Mouse (Mus musculus) CH12F3 (cell line): ENCODE results near the gene Hemgn.

Experiments
- in situ Hi-C: fragments of 300-500 bp; cut with MboI; formaldehyde crosslinking; loops from 2 replicates; pipeline ENCODE4 v1.14.3; 2020; ENCODE audit warnings: low sequenced_read_pairs

Gene Hemgn

DNA sequence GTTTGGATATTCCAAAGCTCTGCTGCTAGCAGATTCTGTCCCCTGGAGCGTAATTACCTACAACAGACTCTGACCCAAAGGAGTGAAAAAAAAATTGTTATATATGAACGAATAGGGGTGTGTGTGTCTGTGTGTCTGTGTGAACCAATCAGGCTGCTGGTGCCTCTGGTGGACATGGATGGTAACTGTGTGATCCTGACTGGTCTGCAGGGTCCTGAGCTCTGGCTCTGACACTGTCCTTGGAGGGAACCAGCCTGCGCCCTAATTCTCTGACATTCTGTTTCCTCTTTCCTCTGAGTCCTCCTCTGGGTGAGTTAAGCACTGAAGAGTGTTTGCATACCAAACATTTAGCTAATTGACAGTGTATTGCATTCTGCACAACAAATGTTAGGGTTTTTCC is 4.2 kb upstream of the Hemgn start:
- in situ Hi-C loops: no loop called here

GRCm38 (mm10) chr4:46412113-46412512 is 1.2 kb downstream of the Hemgn start:
- in situ Hi-C loops: no loop called here

- in situ Hi-C loops: no loop called here
These were observed 1.8 kb downstream of the Hemgn start for GRCm38 (mm10) chr4:46411489-46411888.

GRCm38 (mm10) chr4:46410677-46411076 is 2.6 kb downstream of the Hemgn start:
- in situ Hi-C loops: no loop called here

- in situ Hi-C loops: no loop called here
These were observed 6.2 kb downstream of the Hemgn start for GRCm38 (mm10) chr4:46406966-46407703.

- in situ Hi-C loops: loop anchor here (5.0 kb wide), 1 partner anchor 33 kb away; no protein-coding TSS in a partner anchor
These were observed 9.1 kb downstream of the Hemgn start for GRCm38 (mm10) chr4:46404042-46404795.

- in situ Hi-C loops: no loop called here
These were observed 14.5 kb downstream of the Hemgn start for GRCm38 (mm10) chr4:46398839-46399238.

DNA sequence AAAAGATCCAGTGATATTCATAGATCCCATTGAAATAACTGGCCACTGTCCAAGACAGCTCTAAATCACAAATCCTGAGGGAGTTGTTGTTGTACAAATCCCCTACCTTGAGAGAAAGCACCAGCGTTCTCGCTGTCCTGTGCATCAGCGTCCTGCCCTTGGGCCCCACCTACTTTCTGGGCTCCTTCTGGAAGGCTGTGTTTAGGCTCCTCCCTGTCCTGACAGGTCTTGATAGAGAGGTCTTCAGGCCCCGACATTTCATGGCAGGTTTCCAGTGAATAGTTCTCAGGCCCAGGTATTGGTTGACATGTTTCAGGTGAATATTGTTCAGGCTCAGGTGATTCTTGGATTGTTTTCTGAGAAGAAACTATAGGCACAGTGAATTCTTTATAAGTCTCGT is 17.6 kb downstream of the Hemgn start:
- in situ Hi-C loops: no loop called here

- in situ Hi-C loops: no loop called here
These were observed 18.9 kb downstream of the Hemgn start for GRCm38 (mm10) chr4:46394388-46394787.

GRCm38 (mm10) chr4:46390390-46390970 is 22.8 kb downstream of the Hemgn start:
- in situ Hi-C loops: no loop called here

DNA sequence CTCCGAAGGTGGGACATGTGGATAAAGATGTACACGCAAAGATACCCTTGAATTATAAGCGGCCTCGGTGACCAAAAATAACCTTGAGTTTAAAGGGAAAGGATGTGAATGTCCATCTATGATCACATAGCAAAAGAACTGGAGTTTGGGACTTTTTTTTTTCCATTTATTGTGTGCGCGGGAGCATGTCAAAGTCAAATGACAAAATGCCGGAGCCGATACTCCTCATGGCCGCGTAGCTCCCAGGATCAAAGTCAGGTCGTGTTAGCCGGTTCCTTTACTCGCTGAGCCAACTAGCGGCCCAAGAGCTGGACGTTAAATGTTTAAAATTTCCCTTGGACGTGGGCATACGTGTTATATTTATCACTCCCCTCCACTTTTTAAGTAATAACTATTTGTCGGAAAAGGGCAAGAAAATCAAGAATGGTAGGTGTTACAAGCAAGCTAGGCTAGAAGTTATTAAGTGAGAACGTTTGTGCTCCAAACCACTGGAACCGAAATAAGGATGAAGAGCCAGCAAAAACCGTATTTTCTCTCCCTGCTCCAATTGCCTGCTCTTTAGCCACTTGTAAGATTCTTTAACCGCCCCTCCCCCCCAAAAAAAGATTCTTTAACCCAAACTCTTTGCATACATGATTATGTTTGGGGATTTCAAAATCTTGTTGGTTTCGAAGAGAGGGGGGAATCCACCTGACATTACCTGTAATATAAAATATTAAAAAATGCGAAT is 23.5 kb downstream of the Hemgn start:
- in situ Hi-C loops: no loop called here

DNA sequence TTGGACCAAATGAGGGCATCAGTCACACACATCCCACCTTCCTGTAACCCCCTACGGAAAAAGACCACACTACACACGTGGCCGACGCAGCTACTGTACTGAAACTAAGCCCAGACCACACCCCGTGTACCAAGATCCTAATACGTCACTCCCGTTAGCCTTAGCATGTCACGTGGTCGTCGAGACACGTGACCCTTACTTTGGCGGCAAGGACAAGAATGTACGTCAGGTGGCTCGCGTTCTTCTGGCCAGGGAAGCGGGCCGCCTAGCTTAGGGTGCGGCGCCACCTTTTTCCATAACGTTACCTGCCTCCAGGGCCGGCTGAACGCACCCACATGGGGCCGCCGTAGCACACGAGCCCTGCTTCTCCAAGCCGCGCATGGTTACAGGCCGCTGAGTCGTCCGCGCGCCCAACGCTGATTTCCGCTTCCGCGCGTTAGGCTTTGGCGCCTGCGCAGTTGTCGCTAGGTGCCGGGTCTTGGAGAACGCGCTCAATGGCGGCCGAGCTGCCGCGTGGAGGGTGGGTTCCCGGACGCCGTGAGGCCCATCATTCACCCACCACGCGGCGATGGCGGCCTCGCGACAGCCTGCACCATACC is 24.2 kb downstream of the Hemgn start, which contains the start of gene Trmo:
Gene Trmo (minus strand): TSS at position 425 of the 599 bp plus-strand sequence.
- in situ Hi-C loops: no loop called here

GRCm38 (mm10) chr4:46388556-46388955 is 24.8 kb downstream of the Hemgn start:
- in situ Hi-C loops: no loop called here

DNA sequence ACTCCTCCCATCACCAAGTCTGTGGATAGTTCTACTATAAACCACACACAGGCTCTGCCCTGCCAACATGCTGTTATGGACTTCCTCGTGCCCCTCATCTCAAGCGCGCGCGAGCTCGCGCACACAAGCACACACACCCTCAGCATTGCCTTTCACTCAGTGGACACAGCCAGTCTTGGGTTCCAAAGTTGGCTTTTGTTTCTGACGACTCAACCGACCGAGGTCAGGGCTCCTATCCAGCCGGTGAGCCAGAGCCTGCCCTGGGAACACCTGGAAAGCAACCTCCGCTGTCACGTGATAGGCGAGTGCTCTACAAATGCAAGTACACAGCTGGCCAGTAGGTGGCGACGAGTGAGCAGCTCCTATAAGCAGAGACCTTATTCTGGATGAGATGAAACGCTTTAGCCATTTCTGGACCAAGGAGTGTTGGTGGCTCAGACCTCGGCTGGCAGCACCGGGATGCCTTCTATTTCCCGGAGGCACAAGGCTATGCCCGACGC is 38.4 kb downstream of the Hemgn start:
- in situ Hi-C loops: no loop called here

DNA sequence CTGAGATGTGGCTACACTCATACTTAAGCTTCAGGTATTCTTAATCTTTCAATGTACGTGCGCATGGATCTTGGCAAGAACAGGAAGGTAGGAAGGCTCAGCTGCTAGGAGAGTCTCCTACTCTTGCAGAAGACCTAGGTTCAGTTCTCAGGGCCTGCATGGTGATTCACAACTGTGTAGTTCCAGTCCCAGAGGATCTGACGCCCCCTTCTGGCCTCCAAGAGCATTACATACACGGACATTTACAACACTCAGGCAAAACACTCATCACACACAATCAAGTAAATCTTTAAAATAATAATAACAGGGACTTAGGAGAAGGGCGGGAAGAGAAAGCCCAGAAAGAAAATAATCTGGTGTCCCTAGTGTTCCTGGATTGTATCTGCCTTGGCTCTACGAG is 38.9 kb downstream of the Hemgn start:
- in situ Hi-C loops: no loop called here

GRCm38 (mm10) chr4:46371030-46371429 is 42.3 kb downstream of the Hemgn start:
- in situ Hi-C loops: no loop called here

GRCm38 (mm10) chr4:46370406-46370805 is 42.9 kb downstream of the Hemgn start:
- in situ Hi-C loops: no loop called here

DNA sequence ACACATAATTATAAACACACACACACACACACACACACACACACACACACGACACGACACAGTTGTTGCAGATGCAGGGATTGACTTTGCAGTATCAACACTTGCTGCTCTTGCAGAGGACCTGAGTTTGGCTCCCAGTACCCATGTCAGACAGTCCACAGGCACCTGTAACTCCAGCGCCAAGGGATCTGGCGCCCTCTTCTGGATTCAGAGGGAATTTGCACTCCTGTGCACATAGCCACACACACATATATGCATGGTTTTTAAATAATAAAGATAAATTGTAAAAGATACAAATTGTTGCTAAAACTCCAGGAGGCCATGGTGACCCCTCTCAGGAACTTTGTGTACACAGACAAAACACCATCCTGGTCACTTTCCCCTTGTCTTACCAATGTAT is 44.2 kb downstream of the Hemgn start:
- in situ Hi-C loops: no loop called here

DNA sequence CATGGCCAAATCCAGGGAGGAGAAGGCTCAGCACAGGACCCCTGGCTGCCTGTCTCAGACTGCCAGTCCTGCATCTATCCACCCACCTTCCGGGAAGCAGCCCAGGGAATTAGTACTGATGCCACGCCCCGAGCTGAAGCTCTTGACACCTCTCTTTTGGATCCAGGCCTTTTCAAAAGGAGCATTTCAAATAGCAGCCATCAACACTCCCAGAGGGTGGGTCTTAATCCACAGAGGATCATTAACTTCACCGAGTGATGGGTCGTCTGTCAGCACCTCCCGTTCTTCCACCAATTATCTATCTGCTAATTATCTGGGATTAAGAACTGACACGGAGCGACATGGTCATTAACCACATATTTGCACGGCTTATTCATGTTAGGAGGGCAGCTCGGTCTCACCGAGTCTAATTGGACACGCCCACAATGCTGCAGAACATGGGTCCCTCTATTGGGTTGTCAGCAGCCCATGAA is 45.8 kb downstream of the Hemgn start:
- in situ Hi-C loops: no loop called here

DNA sequence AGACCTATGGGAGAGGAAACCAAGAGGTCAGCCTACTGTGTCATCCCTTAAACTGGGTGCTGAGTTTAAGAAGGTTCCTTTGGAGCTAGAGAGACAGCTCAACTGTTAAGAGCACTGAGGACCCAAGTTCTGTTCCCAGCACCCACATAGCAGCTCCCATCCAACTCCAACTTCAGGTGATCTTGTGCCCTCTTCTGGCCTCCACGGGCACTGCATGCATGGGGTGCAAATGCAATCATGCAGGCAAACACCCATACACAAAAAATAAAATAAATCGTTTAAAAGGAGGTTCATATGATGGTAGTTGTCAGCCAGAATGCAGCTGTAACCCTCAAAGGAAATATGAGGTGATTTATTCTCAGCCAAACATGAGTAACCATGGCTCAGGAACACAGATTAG is 48.9 kb downstream of the Hemgn start:
- in situ Hi-C loops: no loop called here
